Mouse (Mus musculus) activated CD4-positive, CD25-positive, alpha-beta regulatory T cell, adult 9 weeks (primary cell): ENCODE measurements around the gene 0610009B22Rik. TPM values are rescaled to one million over a fixed set of nuclear protein-coding genes. Genes with fewer than 3 reads are reported as not detected.

Source experiments
- polyA plus RNA-seq: library from polyadenylated mRNA; unstranded; fragments of 100-300 nt; shearing (Covaris generic); gene quantifications from one replicate; pipeline ENCODE4 v1.2.1, GENCODE M21; 2017

0610009B22Rik gene
- 18.7 TPM for polyA plus RNA-seq

DNA sequence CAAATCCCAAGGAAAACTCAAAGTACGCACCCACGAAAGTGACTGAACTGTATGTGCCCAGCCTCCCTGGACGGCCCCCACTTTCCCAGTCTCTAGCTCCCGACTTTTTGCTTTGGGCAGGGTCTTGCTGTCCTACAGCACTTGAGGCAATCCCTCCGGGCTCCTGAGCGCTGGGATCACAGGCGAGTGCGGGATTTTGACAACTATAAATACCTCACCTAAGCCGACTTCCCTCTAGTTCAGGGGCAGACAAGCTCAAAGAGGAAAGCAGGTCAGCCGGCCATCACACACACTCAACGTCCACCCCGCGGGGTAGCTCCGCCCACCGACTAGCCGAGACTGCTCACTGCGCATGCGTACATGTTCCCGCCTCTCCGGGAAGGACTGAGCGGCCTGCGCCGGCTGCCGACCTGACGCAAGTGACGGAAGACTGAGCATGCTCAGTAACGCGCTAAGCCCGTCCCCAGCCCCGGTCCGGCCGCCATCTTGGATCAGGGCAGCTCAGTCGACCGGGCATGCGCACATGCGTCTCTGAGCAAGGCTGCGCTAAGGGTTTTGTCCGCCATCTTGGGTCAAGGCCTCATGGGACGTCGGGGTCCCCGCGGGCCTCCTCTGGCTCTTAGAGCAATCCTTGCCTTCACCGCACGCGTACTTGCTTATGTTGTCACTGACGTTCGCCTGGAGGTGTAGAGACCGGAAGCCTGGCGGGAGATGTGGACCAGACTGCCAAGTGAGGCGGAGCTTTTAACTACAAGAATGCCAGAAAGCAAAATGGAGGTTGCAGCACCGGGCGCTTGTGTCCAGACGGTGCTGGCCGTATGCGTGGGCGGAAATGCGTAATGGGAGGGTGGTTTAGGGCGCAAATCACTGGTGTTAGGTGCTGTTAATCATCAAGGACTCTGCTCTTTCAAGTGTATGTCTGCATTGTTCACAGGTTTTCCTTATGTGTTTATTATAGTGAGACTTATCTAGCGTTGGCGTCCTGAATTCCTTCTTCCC lies at the start of gene 0610009B22Rik:
Gene 0610009B22Rik (minus strand): TSS at position 545 of the 999 bp plus-strand sequence.

GRCm38 (mm10) chr11:51650691-51651515 lies 37.8 kb downstream of the 0610009B22Rik start, which contains the start of the genes N4bp3 and D930048N14Rik:
N4bp3 (minus strand) TSS chr11:51650842.
D930048N14Rik (plus strand) TSS chr11:51650954.

GRCm38 (mm10) chr11:51635525-51636322 lies 53.0 kb downstream of the 0610009B22Rik start, which contains the start of gene Rmnd5b:
Rmnd5b (minus strand) TSS chr11:51635896.

Other genes with a start within 250 kb of the 0610009B22Rik start
- 23.5 TPM for gene Phykpl, start 104.1 kb downstream of the 0610009B22Rik start, polyA plus RNA-seq
- gene Hnrnpab, start 82.0 kb downstream of the 0610009B22Rik start, polyA plus RNA-seq = 26.2 TPM
- 118 TPM for gene Nhp2, start 69.1 kb downstream of the 0610009B22Rik start, polyA plus RNA-seq
- gene Rmnd5b, start 53.0 kb downstream of the 0610009B22Rik start, polyA plus RNA-seq = 86.9 TPM
- gene N4bp3, start 38.0 kb downstream of the 0610009B22Rik start, polyA plus RNA-seq = 9.0 TPM
- gene D930048N14Rik, start 37.9 kb downstream of the 0610009B22Rik start, polyA plus RNA-seq = 1.0 TPM
- 32.4 TPM for gene Sec24a, start 74.8 kb upstream of the 0610009B22Rik start, polyA plus RNA-seq
- 134 TPM for gene Sar1b, start 74.8 kb upstream of the 0610009B22Rik start, polyA plus RNA-seq
- gene Jade2, start 168.8 kb upstream of the 0610009B22Rik start, polyA plus RNA-seq = 7.3 TPM